Mouse (Mus musculus) lung, adult 2 months (tissue): Measurements from ENCODE around the gene Mical3. TPM values are rescaled to one million over a fixed set of nuclear protein-coding genes. Genes with fewer than 3 reads are reported as not detected.

Source experiments
- DNase-seq: peaks from one replicate; pipeline ENCODE4 v3.0.0; 2022
- H3K4me1 ChIP-seq: fragments of 200-500 bp; 2 replicates; pipeline ENCODE4 v1.6.1; 2011; ENCODE audit warnings: low read length; ENCODE audit not compliant: control insufficient read depth, insufficient read depth
- H3K4me3 ChIP-seq: fragments of 200-500 bp; replicated peaks from 2 replicates; pipeline ENCODE3; 2011; ENCODE audit warnings: low read depth, mild to moderate bottlenecking, control low read depth, low read length; ENCODE audit errors: extremely low read depth
- CTCF ChIP-seq: fragments of 200-500 bp; IDR thresholded peaks from 2 replicates; pipeline ENCODE4 v1.5.1; 2011; ENCODE audit warnings: mild to moderate bottlenecking, low read length, control low read depth; ENCODE audit not compliant: insufficient read depth
- POLR2A ChIP-seq: fragments of 200-500 bp; IDR thresholded peaks from 2 replicates; pipeline ENCODE4 v1.6.1; 2011; ENCODE audit warnings: low read depth, mild to moderate bottlenecking, control low read depth, low read length, borderline replicate concordance; ENCODE audit errors: extremely low read depth
- WGBS: fragments of 180-500 bp; shearing (Covaris S2); methylation state at CpG from one replicate; pipeline ENCODE4 v1.1.7; 2018; 5-methylcytosine and 5-hydroxymethylcytosine counted together
- polyA plus RNA-seq: library from polyadenylated mRNA; depleted of rRNA; stranded (reverse); fragments of >200 nt; gene quantifications from 2 replicates; pipeline ENCODE4 v1.2.3, GENCODE M21; 2012

Mical3 gene
- polyA plus RNA-seq, 1 experiment: 24.3 TPM

DNA sequence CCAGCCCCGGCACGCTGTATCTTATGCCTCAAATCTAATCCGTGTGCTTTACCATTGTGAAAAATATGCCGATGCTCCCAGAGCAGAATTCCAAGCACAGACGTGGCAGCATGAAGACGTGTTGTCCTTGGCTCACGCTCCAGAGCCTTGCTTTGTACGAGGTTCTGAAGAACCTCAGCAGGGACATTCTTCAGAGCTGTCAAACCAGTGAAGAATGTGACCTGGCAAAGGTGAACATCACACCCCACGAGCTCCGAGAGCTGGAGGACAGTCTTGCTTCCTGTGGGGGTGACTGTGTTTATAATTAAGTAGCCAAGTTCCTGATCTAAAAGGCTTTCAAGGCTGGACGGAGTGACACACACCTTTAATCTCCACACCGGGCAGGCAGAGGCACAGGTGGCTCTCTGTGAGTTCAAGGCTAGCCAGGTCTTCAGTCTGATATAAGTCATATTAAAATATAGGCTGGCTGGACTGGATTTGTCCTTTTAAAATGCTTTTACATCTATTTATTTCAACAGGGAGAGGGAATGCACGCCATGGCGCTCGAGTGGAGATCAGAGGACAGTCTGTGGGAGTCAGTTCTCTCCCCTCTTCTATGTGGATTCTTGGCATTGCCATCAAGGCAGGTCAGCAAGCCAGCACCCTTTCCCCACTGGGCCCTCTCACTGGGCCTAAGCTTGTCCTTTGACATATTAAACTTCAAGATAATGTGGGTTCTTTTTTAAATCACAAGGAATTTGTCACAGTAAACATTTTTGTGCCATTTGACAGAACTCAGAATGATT is 12.6 kb downstream of the Mical3 start:
- 54% methylated on average over 15 of the region's 15 CpGs for WGBS
- Histone ChIP-seq H3K4me3 (no peak overlapping the region), H3K4me1 (no peaks in the 10 kb centered on the region)
- TF ChIP-seq POLR2A (no peak), CTCF (no peak)
- no peak for DNase-seq

DNA sequence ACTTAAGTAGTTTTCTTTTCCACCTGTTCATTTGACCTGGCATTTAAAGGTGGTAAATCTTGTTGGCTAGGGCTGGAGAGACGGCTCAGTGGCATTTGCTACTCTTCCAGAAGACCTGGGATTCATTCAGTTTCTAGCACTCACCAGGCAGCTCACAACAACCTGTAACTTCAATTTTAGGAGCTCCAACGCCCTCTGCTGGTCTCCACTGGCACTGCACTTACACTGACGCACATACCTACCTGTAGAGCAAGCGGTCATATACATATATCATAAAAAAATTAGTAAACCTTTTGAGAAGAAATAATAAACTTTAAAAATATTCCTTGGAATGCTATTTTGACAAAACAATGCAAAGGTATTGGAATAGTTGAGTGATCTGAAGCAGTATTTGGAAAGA is 13.7 kb downstream of the Mical3 start:
- 77% methylated on average over 4 of the region's 4 CpGs for WGBS
- TF ChIP-seq POLR2A (no peak), CTCF (0 out of 2 replicates have a peak, but pooled peaks have one; percentile 9)
- H3K4me3 ChIP-seq: no peak overlapping the region

DNA sequence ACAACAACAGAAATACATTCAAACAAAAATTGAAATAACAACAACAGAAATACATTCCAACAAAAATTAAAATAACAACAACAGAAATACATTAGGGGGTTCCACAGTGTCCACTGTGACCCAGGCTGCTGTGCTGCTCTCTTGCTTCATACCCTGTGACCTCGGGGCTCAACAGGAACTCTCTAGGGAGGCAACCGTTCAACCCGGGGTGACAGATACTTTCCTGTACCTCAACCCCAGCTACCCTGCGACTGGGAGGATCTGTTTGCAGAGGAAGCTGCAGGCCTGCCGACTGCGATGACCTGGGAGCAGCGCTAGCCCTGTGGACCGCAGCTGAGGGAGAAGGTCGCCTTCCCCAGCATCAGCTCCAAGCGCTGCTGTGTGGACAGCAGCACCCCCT is 14.4 kb downstream of the Mical3 start:
- no peaks in the 10 kb centered on the region for H3K4me1 ChIP-seq
- WGBS: 45% methylated on average over 10 of the region's 10 CpGs
- no peak for DNase-seq
- H3K4me3 ChIP-seq: no peak overlapping the region
- TF ChIP-seq POLR2A (no peak), CTCF (no peak)

More for the DNA sequence above, 13.7 kb downstream of the Mical3 start:
- no peak for DNase-seq
- H3K4me1 ChIP-seq: no peaks in the 10 kb centered on the region

DNA sequence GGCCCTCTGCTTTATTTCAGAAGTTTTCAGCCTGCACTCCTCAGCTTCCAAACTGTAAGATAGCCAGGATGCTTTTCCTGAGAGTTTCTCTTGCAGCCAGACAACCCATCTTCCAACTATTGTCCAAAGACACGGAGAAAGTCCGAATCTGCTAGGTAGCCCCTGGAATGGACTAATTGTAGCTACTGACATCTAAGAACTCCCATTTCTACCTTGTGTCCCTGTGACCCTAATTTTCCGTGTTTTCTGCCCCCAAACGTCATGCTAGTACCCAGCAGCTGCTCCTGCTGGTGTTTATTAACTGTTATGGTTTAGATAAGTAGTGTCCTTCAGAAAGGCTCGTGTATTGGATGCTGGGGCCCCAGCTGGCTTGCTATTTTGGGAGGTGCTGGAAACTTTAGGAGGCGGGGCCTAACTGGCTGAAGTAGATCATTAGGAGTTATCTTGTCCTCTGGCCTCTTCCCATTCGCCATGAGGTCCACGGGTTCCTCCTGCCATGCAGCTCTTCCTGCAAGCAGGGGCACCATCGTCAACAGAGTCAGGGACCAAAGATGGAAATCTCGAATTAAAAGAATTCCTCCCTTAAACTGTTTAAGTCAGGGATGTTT is 19.2 kb downstream of the Mical3 start:
- Histone ChIP-seq H3K4me3 (no peak overlapping the region), H3K4me1 (no peaks in the 10 kb centered on the region)
- no peak for DNase-seq
- 55% methylated on average over 10 of the region's 10 CpGs for WGBS
- no peak for TF ChIP-seq POLR2A
- no peak for TF ChIP-seq CTCF

DNA sequence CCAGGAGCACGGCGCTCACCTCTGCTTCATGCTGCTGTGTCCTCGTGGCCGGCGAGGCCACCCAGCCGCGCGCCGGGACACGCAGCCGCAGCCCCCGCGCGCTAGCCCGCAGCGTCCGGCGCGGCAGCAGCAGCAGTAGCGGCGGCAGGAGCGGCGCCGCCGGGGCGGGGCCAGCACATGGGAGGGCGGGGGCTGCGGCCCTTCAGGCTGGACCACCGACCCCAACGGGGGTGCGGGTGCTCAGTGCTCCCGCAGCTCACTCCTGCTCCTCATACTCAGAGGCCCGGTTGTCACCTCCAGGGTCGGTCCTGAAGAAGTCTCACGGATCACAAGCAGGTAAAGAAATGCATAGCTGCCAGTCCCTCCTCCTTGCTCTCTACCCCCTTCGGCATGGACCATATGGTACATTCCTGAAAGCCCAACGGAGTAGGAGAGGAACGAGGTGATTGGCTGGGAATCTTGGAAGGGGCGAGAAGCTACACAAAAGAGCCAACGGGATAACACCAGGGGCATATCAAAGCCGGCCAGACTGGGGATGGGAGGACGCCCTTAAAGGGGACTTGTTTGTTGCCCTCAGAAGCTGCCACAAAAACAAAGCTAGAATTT is 20.7 kb downstream of the Mical3 start:
- DNase-seq: peak; percentile 92
- H3K4me1 ChIP-seq: no peaks in the 10 kb centered on the region
- TF ChIP-seq POLR2A (no peak), CTCF (no peak)
- H3K4me3 ChIP-seq: peak overlapping the region; percentile 77
- WGBS: under 1% methylated on average over 39 of the region's 42 CpGs

DNA sequence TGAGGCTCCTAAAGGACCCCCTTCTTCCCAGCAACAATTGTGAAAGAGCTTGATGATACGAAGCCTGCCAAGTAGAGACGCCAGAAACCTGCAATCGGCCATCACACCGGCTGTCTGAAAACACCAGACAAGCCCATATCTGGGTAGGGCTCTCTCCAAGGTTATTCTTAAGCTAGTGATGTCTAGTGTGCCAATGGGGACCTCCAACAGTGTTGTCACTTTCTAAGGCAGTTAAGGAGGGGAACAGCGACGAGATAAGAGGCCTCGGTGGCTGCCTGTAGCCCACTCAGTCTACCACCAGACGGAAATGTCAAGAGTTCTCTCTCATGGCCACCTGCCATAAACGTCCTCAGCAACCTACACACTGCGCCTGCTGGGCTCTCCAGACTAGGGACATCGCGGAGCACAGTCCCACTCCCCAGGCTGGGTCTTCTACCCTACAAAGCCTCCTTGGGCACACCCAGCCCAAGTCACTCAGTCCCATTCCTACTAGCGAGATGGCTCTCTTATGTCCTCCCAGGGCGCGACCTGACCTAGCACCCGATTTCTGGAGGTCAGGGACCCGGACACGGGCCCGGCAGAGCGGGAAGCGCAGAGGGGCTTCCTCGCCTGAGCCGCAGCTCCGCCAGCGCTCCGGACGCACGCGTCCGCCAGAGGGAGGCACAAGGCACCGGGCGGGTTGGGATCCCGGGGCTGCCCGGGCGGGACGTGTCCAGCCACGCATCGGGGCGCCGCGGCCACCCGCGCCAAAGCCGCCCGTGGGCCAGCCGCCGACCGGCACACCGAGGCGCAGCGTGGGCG is 21.4 kb downstream of the Mical3 start:
- H3K4me1 ChIP-seq: no peaks in the 10 kb centered on the region
- under 1% methylated on average over 50 of the region's 52 CpGs for WGBS
- TF ChIP-seq CTCF: no peak
- no peak for TF ChIP-seq POLR2A
- peak overlapping the region; percentile 77 for H3K4me3 ChIP-seq
- peak; percentile 43 for DNase-seq

DNA sequence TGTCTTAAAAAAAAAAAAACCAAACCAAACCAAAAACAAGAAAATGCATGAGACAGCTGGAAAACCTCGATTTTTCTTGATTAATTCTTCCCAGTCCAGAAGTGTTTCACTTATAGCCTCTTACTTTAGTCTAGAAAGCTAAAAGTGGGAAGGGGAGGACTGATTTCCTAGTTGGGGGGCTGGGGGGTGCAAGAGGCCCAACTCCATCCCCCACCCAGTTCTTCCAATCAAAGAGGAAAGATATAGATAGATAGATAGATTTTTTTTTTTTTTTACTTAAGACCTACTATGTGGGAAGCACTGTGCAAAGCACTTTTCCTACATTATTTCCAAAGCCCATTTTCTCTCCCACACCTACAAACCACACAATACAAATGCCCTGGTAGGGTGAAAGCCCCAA is 22.7 kb downstream of the Mical3 start:
- H3K4me1 ChIP-seq: peaks cover 5% of the 10 kb centered on the region
- 73% methylated on average over 1 of the region's 1 CpGs for WGBS
- H3K4me3 ChIP-seq: no peak overlapping the region
- TF ChIP-seq CTCF: no peak
- TF ChIP-seq POLR2A: no peak
- no peak for DNase-seq

DNA sequence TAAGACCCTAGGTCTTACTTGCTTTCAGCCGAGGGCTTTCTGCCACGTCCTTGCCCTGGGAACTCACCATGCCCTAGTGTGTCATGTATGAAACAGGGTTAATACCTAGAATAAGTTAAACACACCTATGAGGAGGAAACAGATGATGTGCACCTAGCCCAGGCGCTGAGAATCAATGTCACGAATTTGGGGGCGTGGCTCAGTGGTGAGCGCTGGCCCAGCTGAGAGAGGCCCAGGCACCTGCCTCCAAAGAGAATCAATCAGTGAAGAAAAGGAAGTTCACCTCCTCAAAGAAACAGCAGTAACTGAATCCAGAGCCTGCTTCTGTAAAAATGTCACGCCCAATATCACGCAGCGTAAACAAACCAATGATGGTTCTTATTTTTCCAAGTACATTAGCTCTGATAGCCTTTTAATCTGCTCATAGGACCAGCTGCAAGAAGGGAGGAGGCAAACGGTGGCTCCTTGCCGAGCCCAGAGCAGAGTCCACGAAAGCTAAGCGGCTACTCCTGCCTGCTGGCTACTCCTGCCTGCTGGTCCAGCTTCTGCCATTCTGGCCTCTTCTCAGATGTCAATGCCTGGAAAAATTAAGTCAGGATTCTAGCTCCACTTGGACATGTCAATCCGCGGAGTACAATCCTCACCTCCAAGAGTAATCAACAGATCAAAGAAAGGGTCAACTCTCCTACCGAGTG is 23.9 kb downstream of the Mical3 start:
- WGBS: 83% methylated on average over 16 of the region's 16 CpGs
- Histone ChIP-seq H3K4me3 (no peak overlapping the region), H3K4me1 (peaks cover 7% of the 10 kb centered on the region)
- TF ChIP-seq CTCF: no peak
- DNase-seq: no peak

DNA sequence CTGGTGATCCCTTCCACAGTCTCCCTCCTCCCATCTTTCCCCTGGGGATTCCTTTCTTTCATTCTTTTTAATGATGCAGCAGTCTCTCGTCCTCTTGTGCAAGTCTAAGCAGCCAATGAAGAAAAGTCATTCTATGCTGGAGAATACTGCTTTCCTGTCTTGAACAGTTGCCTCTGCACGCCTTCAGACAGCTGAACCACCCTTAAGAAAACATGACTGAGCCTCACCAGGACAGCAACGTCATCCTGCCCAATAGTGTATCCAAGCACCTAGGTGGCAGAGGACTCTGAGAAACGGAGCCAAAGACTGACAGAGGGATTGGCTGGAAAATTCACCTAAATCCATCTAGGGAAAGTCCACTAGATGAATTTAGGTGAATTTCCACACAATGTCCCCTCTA is 25.1 kb downstream of the Mical3 start:
- TF ChIP-seq CTCF: no peak
- TF ChIP-seq POLR2A: no peak
- Histone ChIP-seq H3K4me3 (no peak overlapping the region), H3K4me1 (peaks cover 7% of the 10 kb centered on the region)
- DNase-seq: no peak
- 75% methylated on average over 4 of the region's 4 CpGs for WGBS
